In the genomic region with DNA sequence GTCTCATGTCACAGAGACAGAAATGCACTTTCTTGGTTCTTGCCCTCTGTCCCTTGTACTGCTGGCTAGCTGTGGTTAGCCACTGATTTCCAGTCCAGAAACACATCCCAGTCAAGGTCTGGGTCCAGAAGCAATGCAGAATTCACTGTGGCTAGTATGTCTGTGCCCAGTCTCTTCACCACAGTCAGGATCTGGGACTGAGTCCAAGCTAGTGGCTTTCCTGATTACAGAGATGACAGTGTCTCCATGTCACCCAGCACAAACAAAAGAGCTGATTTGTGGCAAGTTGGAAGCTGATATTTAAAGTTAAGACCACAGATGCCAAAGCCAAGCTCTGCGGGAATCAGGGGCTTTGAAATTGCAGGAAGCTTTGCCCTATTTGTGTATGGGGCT, we compare ENCODE assay signal across 8 mouse cellular contexts. TPM values are rescaled to one million over a fixed set of nuclear protein-coding genes. Genes with fewer than 3 reads are reported as not detected.
A peak's percentile ranks its signal among the peaks of the same experiment; 100 is the strongest.
DNase-seq lines count a peak whose midpoint lies in the region; ATAC-seq and TF ChIP-seq lines count a peak whose summit lies in the region.

No protein-coding gene starts in this region.

- no peaks in the 10 kb centered on the region for H3K27me3 ChIP-seq in forebrain, embryonic 15.5 days
- H3K27me3 ChIP-seq in midbrain, postnatal 0 days (ENCODE audit: insufficient read depth, low read length), result no peaks in the 10 kb centered on the region

- TF ChIP-seq CTCF in midbrain, postnatal 0 days (IDR thresholded peaks at IDR 0.05), result no peak

- H3K36me3 ChIP-seq in forebrain, embryonic 15.5 days, result no peaks in the 10 kb centered on the region
- no peaks in the 10 kb centered on the region for H3K36me3 ChIP-seq in midbrain, postnatal 0 days (ENCODE audit: insufficient read depth, low read length)

- no peak overlapping the region for H3K9ac ChIP-seq in forebrain, embryonic 15.5 days (replicated peaks)
- no peak overlapping the region for H3K9ac ChIP-seq in midbrain, postnatal 0 days (replicated peaks; ENCODE audit: low read length, poor library complexity, severe bottlenecking)

- H3K9me3 ChIP-seq in forebrain, embryonic 15.5 days, result no peaks in the 10 kb centered on the region
- no peaks in the 10 kb centered on the region for H3K9me3 ChIP-seq in midbrain, postnatal 0 days (ENCODE audit: low read length)

- 9% methylated on average over 1 of the region's 1 CpGs for WGBS in forebrain, embryonic 15.5 days
- WGBS in midbrain, postnatal 0 days, result 22% methylated on average over 1 of the region's 1 CpGs

- H3K4me1 ChIP-seq in forebrain, embryonic 15.5 days, result peaks cover 33% of the 10 kb centered on the region
- no peaks in the 10 kb centered on the region for H3K4me1 ChIP-seq in midbrain, postnatal 0 days (ENCODE audit: insufficient read depth, low read length)

- no peak overlapping the region for H3K4me3 ChIP-seq in forebrain, embryonic 15.5 days
- H3K4me3 ChIP-seq in midbrain, postnatal 0 days (ENCODE audit: low read depth, low read length), result no peak overlapping the region

- H3K27ac ChIP-seq in forebrain, embryonic 15.5 days (replicated peaks), result peak overlapping the region; percentile 92
- H3K27ac ChIP-seq in midbrain, postnatal 0 days (ENCODE audit: low read depth, low read length), result peak overlapping the region; percentile 39; the same call in 1 of the 2 replicates

- peak; percentile 31 for DNase-seq in retina, postnatal 1 day
- DNase-seq in retina, embryonic 14.5 days (ENCODE audit: low spot score), result no peak
- DNase-seq in layer of hippocampus, adult 9-11 months, result peak; percentile 57
- DNase-seq in midbrain, postnatal 0 days (ENCODE audit: low spot score), result peak; percentile 91
- no peak for DNase-seq in urinary bladder, adult 2 months (ENCODE audit: low spot score)
- DNase-seq in kidney, adult 11 months, result no peak

- no peak overlapping the region for H3K4me2 ChIP-seq in forebrain, embryonic 15.5 days (replicated peaks)
- no peak overlapping the region for H3K4me2 ChIP-seq in midbrain, postnatal 0 days (ENCODE audit: low read depth, low read length, poor library complexity, severe bottlenecking)

- peak; percentile 84 for ATAC-seq in forebrain, embryonic 15.5 days (replicated peaks)
- peak; percentile 71 for ATAC-seq in midbrain, postnatal 0 days (ENCODE audit: low FRiP score)
- ATAC-seq in megakaryocyte-erythroid progenitor cell, adult 5-6 weeks (replicated peaks; ENCODE audit: low FRiP score, low TSS enrichment, poor library complexity, severe bottlenecking), result no peak

RNA-seq across cellular contexts. Expression of a gene that starts 39.4 kb away (rescaled TPM):
- 3.5 and 4.3 TPM in 2 replicates for polyA plus RNA-seq in forebrain, embryonic 15.5 days (2015; fragmentation: Nextera tagmentation; extraction: Ambion mirVana)
- 1.2 and 3.9 TPM in 2 replicates for total RNA-seq in midbrain, postnatal 0 days (2014; rRNA removed)
- polyA plus RNA-seq in midbrain, postnatal 0 days (2015; fragmentation: Nextera tagmentation; extraction: Ambion mirVana), result 0.49 and 0.56 TPM in 2 replicates
- polyA plus RNA-seq in urinary bladder, adult 2 months (2012; rRNA removed), result not detected in 2 replicates
- not detected in 2 replicates for total RNA-seq in megakaryocyte-erythroid progenitor cell, adult 5-6 weeks (2014; fragmentation: Nextera tagmentation)
- not detected in 2 replicates for total RNA-seq in megakaryocyte-erythroid progenitor cell, adult 5-6 weeks (2017)

Comparison
In these comparisons a context has a peak if more than half of its experiments do, and no peak if none do; other contexts are left out.
1. DNase-seq: peak in retina, postnatal 1 day (single experiment), layer of hippocampus, adult 9-11 months (single experiment) and midbrain, postnatal 0 days (single experiment); none in retina, embryonic 14.5 days (single experiment), urinary bladder, adult 2 months (single experiment) and kidney, adult 11 months (single experiment).